Mouse (Mus musculus) liver, adult 2 months (tissue): ENCODE data around the gene Umad1.

ENCODE experiments used
- CTCF ChIP-seq: fragments of 200-500 bp; IDR thresholded peaks from 2 replicates; pipeline ENCODE4 v1.5.1; 2011; ENCODE audit warnings: low read depth, low read length, control low read depth
- POLR2A ChIP-seq: fragments of 200-500 bp; IDR thresholded peaks from 2 replicates; pipeline ENCODE4 v1.6.1; 2011; ENCODE audit warnings: low read length, control low read depth; ENCODE audit not compliant: insufficient read depth; ENCODE audit errors: extremely low read depth

DNA sequence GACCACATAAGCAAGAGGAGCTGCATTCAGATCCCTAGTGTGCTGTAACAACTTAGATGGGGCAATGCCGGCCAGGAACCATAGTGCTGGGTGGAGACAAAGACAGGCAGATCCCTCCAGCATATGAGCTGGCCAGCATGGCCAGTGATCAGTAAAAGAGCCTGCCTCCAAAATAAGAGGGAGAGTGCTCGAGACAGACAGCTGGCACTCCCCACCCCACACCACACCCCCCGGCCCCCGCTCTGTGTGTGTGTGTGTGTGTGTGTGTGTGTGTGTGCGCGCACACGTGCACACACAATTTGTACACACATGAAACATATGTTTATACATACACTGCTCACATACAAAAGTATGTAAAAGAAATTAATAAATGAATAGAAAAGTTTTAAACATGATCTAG lies 138.2 kb downstream of the Umad1 start:
- TF ChIP-seq POLR2A: no peak
- TF ChIP-seq CTCF: no peak
